Mouse (Mus musculus) ES-Bruce4 (cell line): ENCODE measurements at regions not wholly inside any gene's neighbourhood (a gene's known extent, or its start where the extent isn't known, plus 50 kb on each side); places are given as distances from the start of the nearest gene placed in this dataset.

Source experiments
- CTCF ChIP-seq: IDR thresholded peaks from one replicate; pipeline ENCODE4 v1.8.1; 2011; ENCODE audit warnings: low read depth, low read length
- EP300 ChIP-seq: IDR thresholded peaks from 2 replicates; pipeline ENCODE4 v1.6.1; 2011; ENCODE audit warnings: low read depth, low read length; ENCODE audit not compliant: insufficient read depth
- POLR2A ChIP-seq: IDR thresholded peaks from one replicate; pipeline ENCODE4 v1.8.1; 2011; ENCODE audit warnings: low read length; ENCODE audit not compliant: insufficient read depth

GRCm38 (mm10) chr9:47374086-47374485 is 155.9 kb upstream of the Cadm1 start:
- TF ChIP-seq CTCF: no peak
- TF ChIP-seq POLR2A: no peak
- no peak for TF ChIP-seq EP300
